In the genomic region with DNA sequence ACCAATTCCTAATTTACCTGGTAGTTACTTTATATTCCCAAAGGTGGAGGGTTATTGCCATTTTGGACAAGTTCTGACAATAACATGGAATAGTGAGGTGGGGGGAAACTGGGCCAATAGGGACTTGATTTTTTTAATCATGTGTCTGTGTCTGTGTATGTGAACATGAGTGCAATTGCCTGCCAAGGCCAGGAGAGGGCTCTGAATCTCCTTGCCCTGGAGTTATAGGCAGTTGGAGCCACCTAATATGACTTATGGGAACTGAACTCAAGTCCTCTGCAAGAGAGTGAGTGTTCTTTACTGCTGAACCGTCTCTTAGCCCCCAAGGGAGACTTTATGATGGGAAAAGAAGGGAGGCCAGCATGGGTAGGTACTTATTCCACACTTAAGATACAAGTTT, we compare ENCODE assay signal across 19 mouse cellular contexts. TPM values are rescaled to one million over a fixed set of nuclear protein-coding genes. Genes with fewer than 3 reads are reported as not detected.
DNase-seq lines count a peak whose midpoint lies in the region; ATAC-seq and TF ChIP-seq lines count a peak whose summit lies in the region.
"Had no signal": no experiment of that assay in that cellular context is flagged by ENCODE, and none has a peak within 500 bp of the region (broad histone marks: within the 10 kb centered on the region; RNA-seq: fewer than 3 reads in every experiment).

No protein-coding gene starts in this region.

- H3K4me3 ChIP-seq in forebrain, embryonic 11.5 days (ENCODE audit: low read depth, low read length): no peak overlapping the region
- no peak overlapping the region for H3K4me3 ChIP-seq in forebrain, postnatal 0 days (ENCODE audit: low read depth, low read length)
- no peak overlapping the region for H3K4me3 ChIP-seq in liver, postnatal 0 days (ENCODE audit: low read depth, low read length)
- no peak overlapping the region for H3K4me3 ChIP-seq in hindbrain, embryonic 13.5 days
- H3K4me3 ChIP-seq: embryonic facial prominence, embryonic 13.5 days; heart, embryonic 12.5 days; intestine, embryonic 15.5 days had no signal

- peak; percentile 20 for DNase-seq in forebrain, embryonic 11.5 days (ENCODE audit: low spot score)
- no peak for DNase-seq in forebrain, postnatal 0 days
- no peak for DNase-seq in liver, postnatal 0 days
- no peak for DNase-seq in liver
- peak; percentile 57 for DNase-seq in ZHBTc4 (ENCODE audit: low read depth, low spot score)
- DNase-seq: adrenal gland, adult 2 months; adrenal gland, postnatal 25 days; B cell, adult 2 months; cerebellum, adult 18-20 months; cerebellum, adult 9-11 months; cerebellum, postnatal 36 days; gastrocnemius, postnatal 10 days had no signal

- no peak for TF ChIP-seq CTCF in forebrain, postnatal 0 days (IDR thresholded peaks at IDR 0.05; ENCODE audit: low read depth)
- peak; percentile 5; the same call in 1 of the 2 replicates for TF ChIP-seq CTCF in liver, postnatal 0 days (IDR thresholded peaks at IDR 0.05; ENCODE audit: low read depth)

- ATAC-seq in forebrain, embryonic 11.5 days (replicated peaks; ENCODE audit: low FRiP score): no peak
- ATAC-seq in forebrain, postnatal 0 days: no peak
- ATAC-seq in liver, postnatal 0 days: no peak
- ATAC-seq in granulocyte monocyte progenitor cell, adult 5-6 weeks (replicated peaks; ENCODE audit: poor library complexity, severe bottlenecking): no peak
- ATAC-seq in hindbrain, embryonic 13.5 days (ENCODE audit: low FRiP score): no peak
- ATAC-seq: CD4-positive, CD25-positive, alpha-beta regulatory T cell, adult 4 months; forebrain, embryonic 14.5 days; intestine, embryonic 15.5 days had no signal

- H3K9ac ChIP-seq in forebrain, embryonic 11.5 days (ENCODE audit: low read length): no peak overlapping the region
- no peak overlapping the region for H3K9ac ChIP-seq in forebrain, postnatal 0 days
- H3K9ac ChIP-seq in liver, postnatal 0 days (replicated peaks): no peak overlapping the region
- H3K9ac ChIP-seq in hindbrain, embryonic 13.5 days: no peak overlapping the region
- H3K9ac ChIP-seq: embryonic facial prominence, embryonic 13.5 days; heart, embryonic 12.5 days; intestine, embryonic 15.5 days had no signal

- H3K27me3 ChIP-seq in forebrain, embryonic 11.5 days (ENCODE audit: control insufficient read depth, insufficient read depth, low read length): no peaks in the 10 kb centered on the region
- H3K27me3 ChIP-seq in forebrain, postnatal 0 days (ENCODE audit: insufficient read depth, low read length): no peaks in the 10 kb centered on the region
- H3K27me3 ChIP-seq in liver, postnatal 0 days (ENCODE audit: insufficient read depth, low read length): no peaks in the 10 kb centered on the region
- H3K27me3 ChIP-seq in hindbrain, embryonic 13.5 days: no peaks in the 10 kb centered on the region
- H3K27me3 ChIP-seq: embryonic facial prominence, embryonic 13.5 days; heart, embryonic 12.5 days; intestine, embryonic 15.5 days had no signal

- no peak overlapping the region for H3K27ac ChIP-seq in forebrain, embryonic 11.5 days (ENCODE audit: low read depth, low read length)
- H3K27ac ChIP-seq in forebrain, postnatal 0 days (ENCODE audit: low read depth, low read length): no peak overlapping the region
- no peak overlapping the region for H3K27ac ChIP-seq in liver, postnatal 0 days (ENCODE audit: low read depth)
- H3K27ac ChIP-seq in hindbrain, embryonic 13.5 days: no peak overlapping the region
- H3K27ac ChIP-seq: embryonic facial prominence, embryonic 13.5 days; intestine, embryonic 15.5 days had no signal

- no peaks in the 10 kb centered on the region for H3K36me3 ChIP-seq in forebrain, embryonic 11.5 days (ENCODE audit: control insufficient read depth, insufficient read depth, low read length)
- no peaks in the 10 kb centered on the region for H3K36me3 ChIP-seq in forebrain, postnatal 0 days (ENCODE audit: insufficient read depth)
- H3K36me3 ChIP-seq in liver, postnatal 0 days (replicated peaks; ENCODE audit: insufficient read depth, low read length): no peaks in the 10 kb centered on the region
- H3K36me3 ChIP-seq in hindbrain, embryonic 13.5 days: no peaks in the 10 kb centered on the region
- H3K36me3 ChIP-seq: embryonic facial prominence, embryonic 13.5 days; heart, embryonic 12.5 days; intestine, embryonic 15.5 days had no signal

- no peaks in the 10 kb centered on the region for H3K4me1 ChIP-seq in forebrain, embryonic 11.5 days (replicated peaks; ENCODE audit: control insufficient read depth, insufficient read depth, low read length)
- H3K4me1 ChIP-seq in forebrain, postnatal 0 days (ENCODE audit: insufficient read depth): no peaks in the 10 kb centered on the region
- H3K4me1 ChIP-seq in liver, postnatal 0 days (ENCODE audit: insufficient read depth): no peaks in the 10 kb centered on the region
- H3K4me1 ChIP-seq in hindbrain, embryonic 13.5 days (replicated peaks): no peaks in the 10 kb centered on the region
- H3K4me1 ChIP-seq: intestine, embryonic 15.5 days had no signal

- no peak for TF ChIP-seq EP300 in liver, postnatal 0 days (IDR thresholded peaks at IDR 0.05; ENCODE audit: low read depth)

- no peaks in the 10 kb centered on the region for H3K9me3 ChIP-seq in forebrain, embryonic 11.5 days (ENCODE audit: control insufficient read depth, low read length)
- no peaks in the 10 kb centered on the region for H3K9me3 ChIP-seq in forebrain, postnatal 0 days (ENCODE audit: low read length)
- H3K9me3 ChIP-seq in liver, postnatal 0 days (ENCODE audit: low read length): no peaks in the 10 kb centered on the region
- no peaks in the 10 kb centered on the region for H3K9me3 ChIP-seq in hindbrain, embryonic 13.5 days
- H3K9me3 ChIP-seq: embryonic facial prominence, embryonic 13.5 days; heart, embryonic 12.5 days; intestine, embryonic 15.5 days had no signal

- WGBS in forebrain, embryonic 11.5 days: 85% methylated on average over 1 of the region's 1 CpGs
- 89% methylated on average over 1 of the region's 1 CpGs for WGBS in forebrain, postnatal 0 days
- 77% methylated on average over 1 of the region's 1 CpGs for WGBS in liver, postnatal 0 days (ENCODE audit: insufficient replicate concordance)
- 76% methylated on average over 1 of the region's 1 CpGs for WGBS in hindbrain, embryonic 13.5 days

- no peak overlapping the region for H3K4me2 ChIP-seq in forebrain, embryonic 11.5 days (ENCODE audit: low read depth, low read length, severe bottlenecking)
- no peak overlapping the region for H3K4me2 ChIP-seq in forebrain, postnatal 0 days (ENCODE audit: low read depth)
- no peak overlapping the region for H3K4me2 ChIP-seq in liver, postnatal 0 days (ENCODE audit: low read depth, low read length)
- H3K4me2 ChIP-seq in hindbrain, embryonic 13.5 days: no peak overlapping the region
- H3K4me2 ChIP-seq: embryonic facial prominence, embryonic 13.5 days; heart, embryonic 12.5 days; intestine, embryonic 15.5 days had no signal

RNA-seq across cellular contexts. Expression of gene Pde8a, which starts 28.7 kb away (rescaled TPM):
- 2.4 and 3.7 TPM in 2 replicates for polyA plus RNA-seq in forebrain, embryonic 11.5 days (2014; fragmentation: Nextera tagmentation; extraction: Ambion mirVana)
- total RNA-seq in forebrain, postnatal 0 days (2014; rRNA removed): 2.3 and 2.7 TPM in 2 replicates
- 1.0 and 1.1 TPM in 2 replicates for polyA plus RNA-seq in forebrain, postnatal 0 days (2015; fragmentation: Nextera tagmentation; extraction: Ambion mirVana)
- polyA plus RNA-seq in liver, postnatal 0 days (2015; fragmentation: Nextera tagmentation; extraction: Ambion mirVana): 3.1 and 3.4 TPM in 2 replicates
- 3.4 and 9.3 TPM in 2 replicates for total RNA-seq in granulocyte monocyte progenitor cell, adult 5-6 weeks (2014; fragmentation: Nextera tagmentation)
- 1.8 and 6.2 TPM in 2 replicates for total RNA-seq in granulocyte monocyte progenitor cell, adult 5-6 weeks (2017)
- 2.1 and 2.5 TPM in 2 replicates for polyA plus RNA-seq in hindbrain, embryonic 13.5 days (2015; fragmentation: Nextera tagmentation; extraction: Ambion mirVana)

Comparison
In these comparisons a context has a peak if more than half of its experiments do, and no peak if none do; other contexts are left out.
1. DNase-seq: peak in forebrain, embryonic 11.5 days (single experiment) and ZHBTc4 (single experiment); none in forebrain, postnatal 0 days (single experiment), liver, postnatal 0 days (single experiment) and liver (single experiment).